Mouse (Mus musculus): Measurements from ENCODE around the gene Limch1. TPM values are rescaled to one million over a fixed set of nuclear protein-coding genes. Genes with fewer than 3 reads are reported as not detected.

Limch1 gene
- total RNA-seq, 2 experiments from 2014 or later: 99.5 to 124 TPM

- peak; percentile 20 to 78 for DNase-seq (ENCODE audit: low spot score in 2 of 2)
- intact Hi-C loops (cut with DNase I): loop anchor here (5.0 kb wide), 2 partner anchors 83 to 152 kb away; partner anchors contain the start of gene Limch1
Observed at GRCm38 (mm10) chr5:66898811-66899430, 153.3 kb downstream of the Limch1 start.

- DNase-seq (ENCODE audit: low spot score in 2 of 2): no peak
- intact Hi-C loops (cut with DNase I): loop anchor here (5.0 kb wide), 1 partner anchor 66 kb away; no protein-coding TSS in a partner anchor
Observed at GRCm38 (mm10) chr5:66901116-66901515, 155.5 kb downstream of the Limch1 start.

- no peak for DNase-seq (ENCODE audit: low spot score in 2 of 2)
- intact Hi-C loops (cut with DNase I): loop anchor here (5.0 kb wide), 1 partner anchor 62 kb away; no protein-coding TSS in a partner anchor
Observed at GRCm38 (mm10) chr5:66904835-66905234, 159.2 kb downstream of the Limch1 start.

DNA sequence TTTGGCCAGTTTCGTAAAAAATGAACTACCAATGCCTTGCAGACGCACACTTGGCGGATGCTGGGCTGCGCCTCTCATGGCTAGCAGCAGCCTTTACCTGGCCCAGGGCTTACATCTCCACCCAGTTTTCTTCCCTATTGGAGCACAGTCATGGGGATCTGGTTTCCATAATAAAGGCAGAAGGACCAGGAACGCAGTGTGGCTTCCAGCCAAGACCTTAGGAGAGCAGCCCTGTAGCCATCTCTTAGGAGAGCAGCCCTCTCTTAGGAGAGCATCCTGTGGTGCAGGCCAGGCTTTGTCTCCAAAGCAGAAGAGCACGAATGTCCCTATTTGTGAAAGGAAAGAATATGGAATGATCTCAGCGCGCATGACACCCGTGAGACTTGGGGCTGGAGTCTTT lies 163.3 kb downstream of the Limch1 start:
- intact Hi-C loops (cut with DNase I): no loop called here
- DNase-seq (ENCODE audit: low spot score in 2 of 2): no peak

DNA sequence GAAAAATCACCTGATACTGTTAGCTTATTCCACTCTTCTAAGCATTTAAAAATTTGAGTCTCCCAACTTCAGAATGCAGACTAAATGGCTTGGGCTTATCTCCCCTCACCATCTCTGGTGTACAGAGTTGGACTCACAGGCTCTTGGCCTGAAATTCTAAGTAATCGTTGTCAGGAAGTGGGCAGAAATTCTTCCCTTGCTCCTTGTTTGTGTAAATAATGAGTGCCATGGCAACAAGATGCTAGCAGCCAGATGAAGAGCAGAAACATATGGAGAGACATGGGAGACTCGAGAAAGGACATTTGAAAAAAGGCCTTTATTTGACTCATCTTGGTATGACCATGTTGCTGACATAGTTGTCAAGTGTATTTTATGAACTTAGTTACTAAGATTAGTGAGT lies 164.3 kb downstream of the Limch1 start:
- DNase-seq (ENCODE audit: low spot score in 2 of 2): no peak
- intact Hi-C loops (cut with DNase I): loop anchor here (5.0 kb wide), 1 partner anchor 58 kb away; no protein-coding TSS in a partner anchor

GRCm38 (mm10) chr5:66910610-66911009 lies 165.0 kb downstream of the Limch1 start:
- intact Hi-C loops (cut with DNase I): loop anchor here (5.0 kb wide), 1 partner anchor 58 kb away; no protein-coding TSS in a partner anchor
- peak in 1 of 2 experiments; percentile 24 for DNase-seq (ENCODE audit: low spot score in 2 of 2)

- intact Hi-C loops (cut with DNase I): loop anchor here (5.0 kb wide), 1 partner anchor 59 kb away; no protein-coding TSS in a partner anchor
- DNase-seq (ENCODE audit: low spot score in 2 of 2): no peak
Observed at GRCm38 (mm10) chr5:66911068-66911467, 165.4 kb downstream of the Limch1 start.

DNA sequence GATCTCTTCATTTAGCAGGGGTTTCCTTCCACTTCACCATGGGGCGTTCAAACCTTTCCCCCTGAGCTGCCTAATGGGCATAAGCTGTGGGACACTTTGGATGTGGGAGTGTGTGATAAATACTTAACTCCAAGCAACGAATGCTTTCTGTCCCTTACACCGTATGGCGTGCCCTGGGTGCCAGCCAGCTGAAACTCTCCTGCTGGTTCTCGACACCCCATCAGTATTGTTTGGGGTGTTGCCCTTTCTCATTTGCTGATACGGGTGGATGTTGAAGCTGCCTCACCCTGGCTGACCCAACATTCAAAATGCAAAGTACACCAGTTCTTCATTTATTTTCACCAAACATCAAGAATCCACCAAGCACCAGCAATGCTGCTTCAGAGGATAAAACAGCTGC lies 168.2 kb downstream of the Limch1 start:
- DNase-seq (ENCODE audit: low spot score in 2 of 2): no peak
- intact Hi-C loops (cut with DNase I): loop anchor here (5.0 kb wide), 1 partner anchor 61 kb away; no protein-coding TSS in a partner anchor

DNA sequence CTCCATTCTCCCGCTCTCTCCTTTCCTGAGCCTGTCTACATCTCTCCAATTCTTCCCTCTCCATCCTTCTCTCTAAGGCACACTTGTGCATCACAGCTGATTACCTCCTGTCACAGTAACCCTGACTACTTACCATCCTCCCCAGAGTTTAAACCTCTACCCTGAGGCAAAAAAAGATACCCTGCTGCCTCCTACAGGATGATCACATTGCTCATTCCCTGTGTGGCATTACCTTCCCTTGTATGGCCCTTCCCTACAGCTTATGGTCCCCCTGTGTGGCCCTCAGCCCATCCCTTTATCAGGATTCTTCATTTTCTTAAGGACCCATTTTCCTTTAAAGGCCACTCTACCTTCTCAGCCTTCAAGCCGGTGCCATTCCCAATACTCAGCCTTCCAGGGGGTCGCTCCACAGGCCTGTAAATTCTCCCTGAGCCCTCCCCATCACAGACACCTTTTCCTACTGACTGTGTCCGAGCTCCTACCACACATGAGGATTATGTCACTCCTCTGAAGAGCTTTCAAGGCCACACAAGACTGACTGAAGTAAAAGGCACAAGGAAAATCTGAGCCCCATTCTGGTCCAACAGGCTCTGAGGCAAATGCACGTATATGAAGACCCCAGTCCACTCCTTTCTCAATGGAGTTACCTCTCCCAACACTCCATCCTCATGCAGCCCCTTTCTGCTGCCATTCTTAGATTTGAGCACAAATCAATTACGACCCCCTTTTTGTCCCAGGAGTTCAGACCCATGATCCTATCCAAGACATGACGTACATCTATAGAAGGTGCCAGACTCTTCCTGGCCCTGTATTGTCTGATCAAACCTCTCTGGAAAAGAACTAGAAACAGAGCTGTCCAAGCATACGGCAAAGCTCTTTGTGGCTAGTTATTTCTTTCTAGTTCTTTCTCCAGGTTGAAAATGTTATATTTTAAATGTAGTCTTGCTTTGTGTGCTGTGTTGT lies 172.0 kb downstream of the Limch1 start:
- no peak for DNase-seq (ENCODE audit: low spot score in 2 of 2)
- intact Hi-C loops (cut with DNase I): no loop called here

GRCm38 (mm10) chr5:66918316-66919305 lies 173.0 kb downstream of the Limch1 start:
- peak in 1 of 2 experiments; percentile 25 for DNase-seq (ENCODE audit: low spot score in 2 of 2)
- intact Hi-C loops (cut with DNase I): no loop called here

- DNase-seq (ENCODE audit: low spot score in 2 of 2): no peak
- intact Hi-C loops (cut with DNase I): no loop called here
Observed at GRCm38 (mm10) chr5:66922582-66922981, 177.0 kb downstream of the Limch1 start.

DNA sequence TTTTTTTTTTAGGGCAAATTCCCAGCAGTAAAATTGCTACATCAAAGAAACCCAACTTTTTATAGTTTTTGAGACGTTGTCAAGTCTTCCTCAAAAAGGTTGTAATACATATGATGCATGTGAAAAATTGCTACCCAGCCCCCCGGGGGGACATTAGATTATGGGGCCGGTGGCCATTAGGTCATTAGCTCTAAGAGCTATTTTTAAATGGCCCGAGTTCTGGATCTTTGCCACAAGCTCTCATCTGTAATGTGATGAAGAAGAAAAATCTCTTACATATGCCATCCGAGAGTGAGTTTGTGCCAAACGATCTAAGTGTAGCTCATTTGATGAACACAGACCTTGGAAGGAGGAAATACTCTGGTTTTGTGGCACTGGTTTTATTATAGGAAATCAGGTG lies 183.7 kb downstream of the Limch1 start:
- intact Hi-C loops (cut with DNase I): no loop called here
- no peak for DNase-seq (ENCODE audit: low spot score in 2 of 2)

DNA sequence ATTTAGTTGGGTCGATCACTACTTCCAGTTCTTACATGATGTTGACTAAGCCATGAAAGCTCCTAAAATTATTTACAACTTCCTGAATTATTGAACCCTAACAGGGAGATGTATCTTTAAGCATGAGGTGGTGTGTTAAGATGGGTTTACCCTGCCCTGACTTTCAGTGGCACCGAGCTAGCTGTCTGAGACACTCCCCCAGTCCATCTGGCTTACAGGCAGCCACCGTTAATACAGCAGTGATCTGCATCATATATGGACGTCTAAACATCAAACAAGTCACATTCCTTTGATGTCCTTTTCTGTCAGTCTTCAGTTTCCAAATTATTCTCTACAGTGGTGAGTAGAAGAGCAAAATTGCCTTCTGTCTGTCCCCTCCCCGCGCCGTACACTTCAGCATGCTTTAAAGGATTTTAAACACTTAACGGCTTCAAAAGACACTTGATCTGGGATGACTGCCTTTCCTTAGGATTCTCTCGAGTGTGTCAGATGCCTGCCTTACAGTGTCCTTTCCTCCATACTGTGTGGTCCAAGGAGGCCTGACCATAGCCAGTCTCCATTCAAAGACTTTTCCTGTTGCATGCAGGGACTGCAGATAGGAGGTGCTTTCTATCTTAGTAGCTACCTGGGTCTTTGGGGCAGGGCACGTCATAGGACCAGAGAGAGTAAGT lies 187.6 kb downstream of the Limch1 start:
- intact Hi-C loops (cut with DNase I): no loop called here
- DNase-seq (ENCODE audit: low spot score in 2 of 2): no peak

DNA sequence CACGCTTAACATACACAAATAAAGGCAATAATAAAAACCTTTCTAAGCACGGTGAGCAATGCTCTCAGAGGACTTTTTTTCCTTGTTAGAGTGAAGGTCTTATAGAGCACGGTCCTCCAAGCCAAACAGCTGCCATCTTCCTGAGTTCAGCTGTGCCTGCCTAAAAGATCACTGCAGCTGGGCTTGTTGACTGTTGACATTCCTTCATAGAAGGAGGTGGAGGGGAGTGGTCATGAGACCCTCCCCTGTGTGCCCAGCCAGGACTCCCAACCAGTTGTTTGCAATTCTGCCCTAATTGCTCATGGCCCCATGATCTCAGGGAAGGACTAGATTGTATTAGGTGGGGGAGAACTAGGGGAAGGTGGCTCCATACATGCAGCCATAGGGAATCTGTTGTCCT lies 189.0 kb downstream of the Limch1 start:
- intact Hi-C loops (cut with DNase I): no loop called here
- DNase-seq (ENCODE audit: low spot score in 2 of 2): no peak

- no peak for DNase-seq (ENCODE audit: low spot score in 2 of 2)
- intact Hi-C loops (cut with DNase I): no loop called here
Observed at GRCm38 (mm10) chr5:66937376-66937775, 191.7 kb downstream of the Limch1 start.

DNA sequence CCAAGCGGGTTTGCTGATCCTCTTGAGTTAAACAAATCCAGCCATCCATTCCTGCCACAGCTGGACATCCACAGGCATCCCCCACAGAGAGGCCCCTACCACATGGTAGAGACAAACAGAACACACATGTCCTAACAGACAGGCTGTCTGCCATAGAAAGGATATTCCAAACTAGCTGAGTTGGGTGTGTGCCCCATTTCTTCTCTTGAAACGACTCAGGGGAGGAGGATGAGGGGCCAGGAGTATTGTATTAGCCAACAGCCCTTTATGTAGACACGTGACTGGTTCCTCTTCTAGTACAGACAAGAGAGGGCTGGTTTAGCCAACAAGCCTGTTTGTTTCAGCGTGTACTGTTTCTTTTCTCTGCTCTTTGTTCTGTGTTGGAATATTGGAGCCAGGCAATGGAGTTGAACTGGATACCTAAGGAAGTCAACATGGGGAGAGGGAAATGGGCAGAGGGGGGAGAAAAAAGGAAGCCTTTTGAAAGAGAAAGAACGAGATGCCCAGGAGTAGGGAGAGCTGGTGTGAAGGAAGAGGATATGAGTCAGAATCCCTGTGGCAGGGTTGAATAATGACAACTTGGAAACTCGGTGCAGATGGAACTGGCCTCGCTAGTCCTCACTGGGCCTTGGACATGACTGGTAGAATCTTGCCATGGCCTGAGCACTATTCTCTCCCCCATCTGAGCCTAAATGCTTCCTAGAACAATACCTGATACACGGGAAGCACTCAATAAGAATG lies 196.3 kb downstream of the Limch1 start:
- no peak for DNase-seq (ENCODE audit: low spot score in 2 of 2)
- intact Hi-C loops (cut with DNase I): no loop called here

GRCm38 (mm10) chr5:66942922-66943321 lies 197.3 kb downstream of the Limch1 start:
- intact Hi-C loops (cut with DNase I): no loop called here

DNA sequence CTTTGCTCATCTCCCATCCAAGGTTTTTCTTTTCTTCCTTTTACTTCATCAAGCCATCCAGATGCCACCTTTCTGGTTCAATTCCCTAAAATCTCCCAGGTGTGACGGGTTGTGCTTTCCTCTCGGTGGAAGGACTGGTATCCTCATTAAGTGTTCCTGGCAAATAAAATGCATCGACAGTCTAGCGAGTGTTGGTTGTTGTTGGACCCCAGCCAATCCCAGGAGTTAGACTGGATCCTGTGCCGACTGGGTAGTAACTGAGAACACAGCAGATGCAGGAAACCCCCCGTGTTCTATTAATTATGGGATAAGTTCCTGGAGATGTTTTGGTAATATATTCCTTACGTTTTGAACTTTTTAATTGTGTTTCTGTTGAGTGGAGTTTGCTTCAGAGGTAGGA lies 197.9 kb downstream of the Limch1 start:
- intact Hi-C loops (cut with DNase I): no loop called here
- DNase-seq (ENCODE audit: low spot score in 2 of 2): no peak

More at GRCm38 (mm10) chr5:66942922-66943321, 197.3 kb downstream of the Limch1 start:
- no peak for DNase-seq (ENCODE audit: low spot score in 2 of 2)
